Mouse (Mus musculus): ENCODE results near the gene Olfr357. TPM values are rescaled to one million over a fixed set of nuclear protein-coding genes. Genes with fewer than 3 reads are reported as not detected.

Gene Olfr357
- not detected for total RNA-seq (2023)

GRCm38 (mm10) chr2:36993527-36993926 lies at the start of gene Olfr357:
TSS of gene Olfr357 (plus strand) at chr2:36993827.

GRCm38 (mm10) chr2:37009235-37009634 lies 15.6 kb downstream of the Olfr357 start, which contains the start of gene Olfr358:
TSS of gene Olfr358 (minus strand) at chr2:37009335.

Other genes starting within 250 kb of the Olfr357 start
- gene Olfr348, start 209.6 kb upstream of the Olfr357 start, total RNA-seq (2023), result not detected
- not detected for gene Olfr50, start 203.3 kb upstream of the Olfr357 start, total RNA-seq (2023)
- gene Olfr3, start 176.8 kb upstream of the Olfr357 start, total RNA-seq (2023), result not detected
- gene Olfr350, start 147.5 kb upstream of the Olfr357 start, total RNA-seq (2023), result not detected
- gene Olfr351, start 131.2 kb upstream of the Olfr357 start, total RNA-seq (2023), result not detected
- gene Olfr352, start 125.4 kb upstream of the Olfr357 start, total RNA-seq (2023), result not detected
- not detected for gene Olfr353, start 100.9 kb upstream of the Olfr357 start, total RNA-seq (2023)
- not detected for gene Olfr354, start 88.1 kb upstream of the Olfr357 start, total RNA-seq (2023)
- gene Olfr355, start 64.9 kb upstream of the Olfr357 start, total RNA-seq (2023), result not detected
- gene Olfr356, start 56.7 kb upstream of the Olfr357 start, total RNA-seq (2023), result not detected
- not detected for gene Olfr358, start 15.5 kb downstream of the Olfr357 start, total RNA-seq (2023)
- not detected for gene Olfr360, start 71.9 kb downstream of the Olfr357 start, total RNA-seq (2023)
- not detected for gene Olfr361, start 95.5 kb downstream of the Olfr357 start, total RNA-seq (2023)
- gene Olfr362, start 124.1 kb downstream of the Olfr357 start, total RNA-seq (2023), result not detected
- not detected for gene Olfr364-ps1, start 145.5 kb downstream of the Olfr357 start, total RNA-seq (2023)
- gene Olfr365, start 194.4 kb downstream of the Olfr357 start, total RNA-seq (2023), result 0.27 TPM
- not detected for gene Olfr366, start 217.7 kb downstream of the Olfr357 start, total RNA-seq (2023)

Measured in CD4-positive naive resting alpha-beta T cell, adult 57 days (primary cell).